Mouse (Mus musculus) C3H10T1/2 (cell line): Measurements from ENCODE around the gene Mtcp1. TPM values are rescaled to one million over a fixed set of nuclear protein-coding genes. Genes with fewer than 3 reads are reported as not detected.

Experiments used
- polyA plus RNA-seq, 2 experiments: library from polyadenylated mRNA; unstranded; fragments of >200 nt; fragmentation: generic; extraction: Trizol; gene quantifications; one replicate each; pipeline ENCODE4 v1.2.1; 2012; ENCODE audit warnings: missing spikeins in 2 of 2

Gene Mtcp1
- polyA plus RNA-seq = 1 to 10 TPM in 1 of 2 experiments, under 1 TPM in 1; 0.15 to 1.1 TPM

GRCm38 (mm10) chrX:75415936-75416785, at the start of gene Mtcp1, which contains the start of the genes Cmc4 and Brcc3:
Mtcp1 (minus strand) TSS chrX:75416588.
Cmc4 (minus strand) TSS chrX:75416584.
Brcc3 (plus strand) TSS chrX:75416628.

GRCm38 (mm10) chrX:75382195-75382771, 34.1 kb downstream of the Mtcp1 start, which contains the start of the genes Fundc2 and F8:
Fundc2 (plus strand) TSS chrX:75382399.
F8 (minus strand) TSS chrX:75382615.

Other genes with a start within 250 kb of the Mtcp1 start
- 10 to 100 TPM in 1 of 2 experiments, 1 to 10 TPM in 1; 8.7 to 50.3 TPM for gene Fundc2, start 34.2 kb downstream of the Mtcp1 start, polyA plus RNA-seq
- gene F8, start 34.0 kb downstream of the Mtcp1 start, polyA plus RNA-seq = under 1 TPM; 0.07 to 0.58 TPM
- 1 to 10 TPM in 1 of 2 experiments, under 1 TPM in 1; 0.55 to 6.6 TPM for gene Cmc4, start within 50 bp of the Mtcp1 start, polyA plus RNA-seq
- 1 to 10 TPM; 1.0 to 6.0 TPM for gene Brcc3, start within 50 bp of the Mtcp1 start, polyA plus RNA-seq
- 10 to 100 TPM in 1 of 2 experiments, 1 to 10 TPM in 1; 2.4 to 16.1 TPM for gene Vbp1, start 97.7 kb upstream of the Mtcp1 start, polyA plus RNA-seq
- 1 to 10 TPM in 1 of 2 experiments, under 1 TPM in 1; 0.76 to 1.1 TPM for gene Rab39b, start 161.6 kb upstream of the Mtcp1 start, polyA plus RNA-seq